Mouse (Mus musculus) ovary, adult 2 months (tissue): ENCODE results near the gene Slc29a2. TPM values are rescaled to one million over a fixed set of nuclear protein-coding genes. Genes with fewer than 3 reads are reported as not detected.

Experiments used
- polyA plus RNA-seq: library from polyadenylated mRNA; depleted of rRNA; stranded (reverse); fragments of >200 nt; gene quantifications from 2 replicates; pipeline ENCODE4 v1.2.3, GENCODE M21; 2012; rRNA removed

The Slc29a2 gene
- polyA plus RNA-seq: 22.3 and 29.6 TPM in 2 replicates

DNA sequence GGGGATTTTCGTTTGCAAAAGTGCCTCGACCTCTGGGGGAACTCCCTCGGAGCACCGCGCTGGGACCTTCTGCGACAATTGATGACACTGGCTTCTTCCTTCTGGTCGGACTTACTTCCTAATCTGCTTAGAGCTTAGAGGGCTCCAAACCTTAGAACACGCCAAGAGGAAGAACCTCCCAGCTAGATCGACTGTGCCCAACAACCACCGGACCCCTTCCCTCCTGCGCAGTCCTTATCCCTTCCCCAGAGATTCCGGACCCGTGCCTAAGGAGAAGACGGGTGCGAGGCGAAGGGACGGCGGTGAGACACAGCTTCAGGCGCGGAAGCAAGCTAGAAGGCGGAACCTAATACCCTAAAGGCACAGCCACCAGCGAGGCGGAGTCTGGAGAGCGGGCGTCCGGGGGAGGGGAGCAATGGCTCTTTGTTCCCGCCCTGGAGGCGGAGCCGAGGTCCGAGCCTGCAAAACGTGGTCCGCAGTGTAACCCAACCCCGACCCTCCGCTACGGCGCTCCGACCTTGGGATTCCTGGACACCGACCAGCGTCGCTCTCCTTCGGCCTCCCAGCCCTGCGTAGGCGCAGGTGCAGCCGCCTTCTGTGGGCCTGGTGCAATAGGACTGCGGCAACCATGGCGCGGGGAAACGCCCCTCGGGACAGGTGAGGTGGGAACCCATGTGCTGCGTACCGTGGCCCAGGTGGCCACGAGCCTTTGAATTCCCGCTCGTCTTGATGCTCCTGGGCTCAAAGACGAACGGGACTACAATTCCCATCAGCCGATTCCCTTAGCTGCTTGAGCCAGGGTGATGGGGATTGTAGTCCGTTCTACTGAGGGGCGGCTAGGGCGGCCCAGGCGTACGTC is at the start of gene Slc29a2:
Gene Slc29a2 (plus strand): TSS at position 240 of the 859 bp plus-strand sequence.

DNA sequence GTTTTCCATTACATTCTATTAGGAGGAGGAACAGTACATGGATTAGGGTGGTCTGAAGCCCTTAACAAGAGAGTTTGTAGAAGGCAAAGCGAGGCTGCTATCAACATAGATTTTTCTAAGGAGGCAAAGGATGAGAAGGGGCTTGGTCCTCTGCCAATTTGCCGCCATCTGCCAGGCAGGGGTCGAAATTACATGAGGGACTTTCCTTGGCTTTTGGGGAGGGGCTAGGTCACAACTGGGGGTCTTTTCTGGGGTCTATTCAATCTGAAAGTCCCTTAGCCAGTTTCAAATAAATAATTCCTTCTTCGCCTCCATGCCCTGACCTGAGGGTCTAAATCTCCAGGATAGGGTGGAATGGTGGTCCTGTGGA is 33.4 kb upstream of the Slc29a2 start, which contains the start of gene Npas4:
Gene Npas4 (minus strand): TSS at position 61 of the 370 bp plus-strand sequence.

DNA sequence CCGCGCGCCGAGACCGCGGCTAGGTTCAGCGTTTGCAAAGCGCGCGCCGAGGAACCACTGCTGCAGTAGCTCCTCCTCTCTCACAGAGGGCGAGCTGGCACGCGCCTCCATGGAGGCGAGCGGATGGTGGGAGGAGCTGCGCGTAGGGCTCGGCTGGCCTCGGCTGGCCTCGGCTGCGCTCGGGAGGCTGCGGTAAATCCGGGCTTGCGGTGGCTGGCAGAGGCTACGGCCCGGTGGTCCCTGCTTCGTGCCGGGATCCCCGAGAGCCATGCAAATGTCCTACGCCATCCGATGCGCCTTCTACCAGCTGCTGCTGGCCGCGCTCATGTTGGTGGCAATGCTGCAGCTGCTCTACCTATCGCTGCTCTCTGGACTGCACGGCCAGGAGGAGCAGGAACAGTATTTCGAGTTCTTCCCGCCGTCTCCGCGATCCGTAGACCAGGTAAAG is 15.1 kb downstream of the Slc29a2 start, which contains the start of the genes B4gat1 and AC124502.3:
Gene B4gat1 (plus strand): TSS at position 118 of the 448 bp plus-strand sequence.
Gene AC124502.3 (plus strand): TSS at position 183 of the 448 bp plus-strand sequence.

DNA sequence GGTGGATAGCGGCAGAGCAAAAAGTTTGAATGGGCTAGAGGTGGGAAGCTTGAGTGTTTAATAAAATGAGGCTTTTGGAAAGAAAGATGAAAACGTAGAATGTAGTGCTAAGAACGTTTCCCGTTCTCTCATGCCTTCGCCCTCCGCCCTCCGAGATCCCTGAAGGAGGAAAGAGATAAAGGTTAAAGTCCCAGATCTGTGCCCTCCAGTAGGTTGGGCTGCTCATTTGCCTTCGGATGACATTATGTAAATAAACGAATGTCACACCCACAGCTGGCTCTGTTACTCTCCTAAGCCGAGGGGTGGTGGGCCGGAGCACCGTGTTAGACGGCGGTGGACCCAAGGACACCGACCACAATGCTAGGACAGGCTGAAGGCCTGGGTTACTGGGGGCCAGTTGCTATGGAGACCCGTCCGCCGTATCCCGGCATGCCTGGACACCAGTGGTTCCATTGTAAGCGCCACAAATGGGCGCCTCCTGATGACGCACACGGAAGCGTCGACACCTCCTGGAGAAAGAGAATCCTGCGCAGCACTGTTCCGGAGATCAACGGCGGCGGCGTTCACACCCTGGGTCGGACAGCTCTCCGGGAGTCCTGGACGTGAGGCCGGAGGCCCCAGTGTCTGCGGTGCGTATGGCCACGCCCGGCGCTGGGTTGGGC is 17.3 kb downstream of the Slc29a2 start, which contains the start of gene Brms1:
Gene Brms1 (plus strand): TSS at position 493 of the 662 bp plus-strand sequence.

GRCm38 (mm10) chr19:5050047-5050905 is 26.6 kb downstream of the Slc29a2 start, which contains the start of gene Rin1:
Rin1 (plus strand) TSS chr19:5050481.

DNA sequence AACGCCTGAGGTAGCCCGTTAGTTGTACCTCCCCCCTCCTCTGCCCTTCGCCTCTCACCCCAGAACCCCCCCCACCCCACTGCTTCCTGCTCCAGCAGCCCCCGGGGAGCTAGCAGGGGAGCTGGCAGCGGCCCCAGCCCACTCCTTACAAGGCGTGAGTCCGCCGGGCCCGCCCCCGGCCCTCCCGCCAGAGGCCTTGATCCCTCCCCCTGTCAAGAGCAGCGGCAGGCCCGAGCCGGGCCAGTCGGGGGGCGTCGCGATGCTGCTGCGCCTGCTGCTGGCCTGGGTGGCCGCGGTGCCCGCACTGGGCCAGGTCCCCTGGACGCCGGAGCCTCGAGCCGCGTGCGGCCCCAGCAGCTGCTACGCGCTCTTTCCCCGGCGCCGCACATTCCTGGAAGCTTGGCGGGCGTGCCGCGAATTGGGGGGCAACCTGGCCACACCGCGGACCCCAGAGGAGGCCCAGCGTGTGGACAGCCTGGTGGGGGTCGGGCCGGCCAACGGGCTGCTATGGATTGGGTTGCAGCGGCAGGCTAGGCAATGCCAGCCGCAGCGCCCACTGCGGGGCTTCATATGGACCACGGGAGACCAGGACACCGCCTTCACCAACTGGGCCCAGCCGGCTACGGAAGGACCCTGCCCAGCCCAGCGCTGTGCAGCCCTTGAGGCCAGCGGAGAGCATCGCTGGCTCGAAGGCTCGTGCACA is 44.4 kb downstream of the Slc29a2 start, which contains the start of gene Cd248:
Gene Cd248 (plus strand): TSS at position 212 of the 703 bp plus-strand sequence.

Other genes starting within 250 kb of the Slc29a2 start
- 45.2 and 82.8 TPM in 2 replicates for gene Rbm4, start 230.0 kb upstream of the Slc29a2 start, polyA plus RNA-seq
- 22.3 and 49.8 TPM in 2 replicates for gene Gm21992, start 212.2 kb upstream of the Slc29a2 start, polyA plus RNA-seq
- gene Rbm14, start 212.2 kb upstream of the Slc29a2 start, polyA plus RNA-seq: 124 and 130 TPM in 2 replicates
- 48.6 and 71.6 TPM in 2 replicates for gene Ccs, start 184.5 kb upstream of the Slc29a2 start, polyA plus RNA-seq
- gene Ccdc87, start 184.5 kb upstream of the Slc29a2 start, polyA plus RNA-seq: 0.29 and 0.47 TPM in 2 replicates
- 443 and 448 TPM in 2 replicates for gene Ctsf, start 168.7 kb upstream of the Slc29a2 start, polyA plus RNA-seq
- gene Actn3, start 146.0 kb upstream of the Slc29a2 start, polyA plus RNA-seq: 3.2 and 3.8 TPM in 2 replicates
- 50.8 and 63.0 TPM in 2 replicates for gene Zdhhc24, start 145.2 kb upstream of the Slc29a2 start, polyA plus RNA-seq
- gene Bbs1, start 117.2 kb upstream of the Slc29a2 start, polyA plus RNA-seq: 9.8 and 13.1 TPM in 2 replicates
- 158 and 220 TPM in 2 replicates for gene Dpp3, start 95.6 kb upstream of the Slc29a2 start, polyA plus RNA-seq
- 12.9 and 17.8 TPM in 2 replicates for gene Peli3, start 80.7 kb upstream of the Slc29a2 start, polyA plus RNA-seq
- 16.6 and 19.4 TPM in 2 replicates for gene Mrpl11, start 61.7 kb upstream of the Slc29a2 start, polyA plus RNA-seq
- 2.8 and 4.2 TPM in 2 replicates for gene Npas4, start 33.5 kb upstream of the Slc29a2 start, polyA plus RNA-seq
- 69.6 and 74.6 TPM in 2 replicates for gene B4gat1, start 15.0 kb downstream of the Slc29a2 start, polyA plus RNA-seq
- gene AC124502.3, start 15.0 kb downstream of the Slc29a2 start, polyA plus RNA-seq: 1.6 and 2.1 TPM in 2 replicates
- gene Brms1, start 17.5 kb downstream of the Slc29a2 start, polyA plus RNA-seq: 33.0 and 36.1 TPM in 2 replicates
- gene Rin1, start 26.6 kb downstream of the Slc29a2 start, polyA plus RNA-seq: 18.2 and 24.3 TPM in 2 replicates
- gene Cd248, start 44.2 kb downstream of the Slc29a2 start, polyA plus RNA-seq: 31.1 and 41.1 TPM in 2 replicates
- 8.9 and 12.9 TPM in 2 replicates for gene Tmem151a, start 61.7 kb downstream of the Slc29a2 start, polyA plus RNA-seq
- 166 and 167 TPM in 2 replicates for gene Yif1a, start 64.7 kb downstream of the Slc29a2 start, polyA plus RNA-seq
- gene Cnih2, start 74.7 kb downstream of the Slc29a2 start, polyA plus RNA-seq: 14.4 and 14.6 TPM in 2 replicates
- gene Rab1b, start 83.2 kb downstream of the Slc29a2 start, polyA plus RNA-seq: 228 and 236 TPM in 2 replicates
- 184 and 197 TPM in 2 replicates for gene Klc2, start 94.7 kb downstream of the Slc29a2 start, polyA plus RNA-seq
- gene Pacs1, start 249.3 kb downstream of the Slc29a2 start, polyA plus RNA-seq: 59.2 and 59.9 TPM in 2 replicates